Mouse (Mus musculus) olfactory bulb, adult 2 months (tissue): ENCODE data around the gene Prrg2.

ENCODE experiments used
- CTCF ChIP-seq: fragments of 200-500 bp; IDR thresholded peaks from 2 replicates; pipeline ENCODE4 v1.5.1; 2012; ENCODE audit warnings: low read depth, mild to moderate bottlenecking, low read length, moderate library complexity; ENCODE audit not compliant: insufficient read depth
- POLR2A ChIP-seq: fragments of 200-500 bp; IDR thresholded peaks from 2 replicates; pipeline ENCODE4 v1.6.1; 2012; ENCODE audit warnings: mild to moderate bottlenecking, low read depth, low read length, moderate library complexity; ENCODE audit not compliant: insufficient read depth

DNA sequence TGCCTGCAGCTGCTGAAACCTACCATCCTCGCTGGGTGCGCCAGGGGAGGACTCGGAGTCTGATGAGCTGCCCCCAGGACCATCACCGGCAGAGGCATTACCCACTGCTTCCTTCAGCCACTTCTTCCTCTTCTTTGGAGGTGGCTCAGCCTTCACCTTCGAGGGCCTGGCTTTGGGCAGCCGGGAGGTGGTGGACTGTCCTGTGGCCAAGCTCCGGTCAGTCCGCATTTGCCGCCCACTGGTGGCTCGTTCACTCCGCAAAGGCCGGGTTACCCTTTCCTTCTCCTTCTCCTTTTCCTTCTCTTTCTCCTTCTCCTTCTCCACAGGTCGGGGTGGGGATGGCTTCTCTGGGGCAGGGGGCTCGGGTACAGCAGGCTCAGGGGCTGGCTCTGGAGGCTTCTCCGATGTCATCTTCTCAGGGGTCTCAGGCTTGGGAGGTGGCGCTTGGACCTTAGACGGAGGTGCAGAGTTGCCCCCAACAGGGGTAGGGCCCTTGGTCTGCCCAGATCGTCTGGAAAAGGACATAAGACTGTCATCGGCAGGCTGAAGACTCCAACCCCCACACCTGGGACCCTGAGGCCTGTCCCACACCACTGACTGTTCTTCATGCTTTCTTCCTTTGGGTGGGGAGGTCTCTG, 28.6 kb downstream of the Prrg2 start:
- TF ChIP-seq CTCF (no peak), POLR2A (no peak)
